Mouse (Mus musculus) heart, embryonic 12.5 days (tissue): ENCODE data around the gene Tmem132b. TPM values are rescaled to one million over a fixed set of nuclear protein-coding genes. Genes with fewer than 3 reads are reported as not detected.

Experiments used
- ATAC-seq: fragments of 200-750 bp; cut with Nextera tagmentation; 2 replicates; pipeline ENCODE4 v1.8.0; 2017; ENCODE audit warnings: moderate TSS enrichment, moderate library complexity; ENCODE audit not compliant: insufficient number of reproducible peaks, low FRiP score
- H3K27ac ChIP-seq: fragments of 300-500 bp; sonication (generic); 2 replicates; pipeline ENCODE4 v1.5.1; 2016; ENCODE audit warnings: mild to moderate bottlenecking, moderate library complexity; ENCODE audit not compliant: poor library complexity, severe bottlenecking
- H3K27me3 ChIP-seq: fragments of 300-500 bp; sonication (generic); replicated peaks from 2 replicates; pipeline ENCODE4 v1.6.1; 2016; ENCODE audit warnings: mild to moderate bottlenecking, moderate library complexity
- H3K36me3 ChIP-seq: fragments of 300-500 bp; sonication (generic); 2 replicates; pipeline ENCODE4 v1.6.1; 2016; ENCODE audit warnings: mild to moderate bottlenecking, moderate library complexity
- H3K4me1 ChIP-seq: fragments of 300-500 bp; sonication (generic); replicated peaks from 2 replicates; pipeline ENCODE4 v1.6.1; 2016; ENCODE audit warnings: mild to moderate bottlenecking
- H3K4me2 ChIP-seq: fragments of 300-500 bp; sonication (generic); 2 replicates; pipeline ENCODE4 v1.6.1; 2016; ENCODE audit warnings: mild to moderate bottlenecking, moderate library complexity
- H3K4me3 ChIP-seq: fragments of 300-500 bp; sonication (generic); 2 replicates; pipeline ENCODE4 v1.5.1; 2016; ENCODE audit warnings: mild to moderate bottlenecking
- H3K9ac ChIP-seq: fragments of 300-500 bp; sonication (generic); 2 replicates; pipeline ENCODE4 v1.6.1; 2016; ENCODE audit warnings: mild to moderate bottlenecking, moderate library complexity
- H3K9me3 ChIP-seq: fragments of 300-500 bp; sonication (generic); replicated peaks from 2 replicates; pipeline ENCODE4 v1.6.1; 2016; ENCODE audit warnings: mild to moderate bottlenecking, moderate library complexity
- WGBS: fragments of 180-500 bp; shearing (Covaris S2); methylation state at CpG from one replicate; pipeline ENCODE4 v1.1.7; 2016; 5-methylcytosine and 5-hydroxymethylcytosine counted together
- polyA plus RNA-seq: library from polyadenylated mRNA; unstranded; fragments of >200 nt; fragmentation: Nextera tagmentation; extraction: Ambion mirVana; gene quantifications from 2 replicates; pipeline ENCODE4 v1.2.1, GENCODE M21; 2016

Tmem132b gene
- polyA plus RNA-seq, 1 experiment from 2014 or later = not detected

GRCm38 (mm10) chr5:125493093-125493423, 38.5 kb upstream of the Tmem132b start:
- Histone ChIP-seq H3K4me3 (no peak overlapping the region), H3K36me3 (peaks cover 39% of the 10 kb centered on the region), H3K4me1 (peaks cover 1% of the 10 kb centered on the region; the same call in 1 of the 2 replicates), H3K27ac (no peak overlapping the region), H3K9me3 (no peaks in the 10 kb centered on the region), H3K27me3 (no peaks in the 10 kb centered on the region), H3K9ac (no peak overlapping the region), H3K4me2 (no peak overlapping the region)
- ATAC-seq = no peak
- 75% methylated on average over 5 of the region's 5 CpGs for WGBS

- no peak overlapping the region for H3K9ac ChIP-seq
- no peak overlapping the region for H3K4me2 ChIP-seq
- no peak for ATAC-seq
- H3K27ac ChIP-seq = no peak overlapping the region
- H3K9me3 ChIP-seq = no peaks in the 10 kb centered on the region
- no peak overlapping the region for H3K4me3 ChIP-seq
- H3K27me3 ChIP-seq = no peaks in the 10 kb centered on the region
- no peaks in the 10 kb centered on the region for H3K4me1 ChIP-seq
- peaks cover 28% of the 10 kb centered on the region for H3K36me3 ChIP-seq
- WGBS = 85% methylated on average over 10 of the region's 10 CpGs
Measured at GRCm38 (mm10) chr5:125495655-125496054, 35.9 kb upstream of the Tmem132b start.

DNA sequence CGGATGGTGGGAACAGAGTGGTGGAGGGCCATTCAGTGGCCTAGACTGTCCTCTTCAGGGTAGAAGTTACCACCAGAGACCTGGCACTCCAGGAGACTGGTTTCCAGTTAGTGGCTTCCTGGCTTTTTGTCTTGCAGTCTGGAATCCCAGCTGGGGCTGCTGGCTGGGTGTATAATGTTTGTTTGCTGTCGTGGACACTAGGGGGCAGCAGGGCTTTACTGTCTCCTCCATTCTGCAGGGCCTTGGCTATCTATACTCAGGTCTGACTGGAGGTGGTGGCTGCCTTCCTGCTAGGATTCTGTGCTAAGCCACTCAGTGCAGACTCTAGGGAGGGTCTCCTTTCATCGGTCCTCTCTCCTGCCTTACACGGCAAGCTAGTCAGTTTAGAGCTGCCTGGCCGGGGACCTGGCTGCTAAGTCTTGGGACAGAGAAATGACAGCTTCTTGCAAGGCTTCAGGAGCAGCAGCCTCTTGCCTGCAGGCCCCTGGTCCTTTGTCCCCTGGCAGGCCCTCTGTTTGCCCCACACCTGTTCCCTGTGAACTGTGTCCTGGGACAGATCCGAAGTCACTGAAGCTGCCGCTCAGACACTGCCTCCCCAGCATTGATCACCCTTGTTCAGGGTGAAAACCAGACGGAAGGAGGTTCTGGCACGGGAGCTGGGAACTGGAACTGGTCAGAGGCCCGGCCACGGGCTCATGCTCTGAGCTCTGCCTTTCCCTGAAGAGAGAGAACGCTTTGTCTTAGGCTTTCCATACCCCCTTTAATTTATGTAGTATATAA, 33.6 kb upstream of the Tmem132b start:
- Histone ChIP-seq H3K4me2 (no peak overlapping the region), H3K27me3 (no peaks in the 10 kb centered on the region), H3K4me3 (no peak overlapping the region), H3K9me3 (no peaks in the 10 kb centered on the region), H3K36me3 (peaks cover 18% of the 10 kb centered on the region), H3K4me1 (no peaks in the 10 kb centered on the region), H3K9ac (no peak overlapping the region), H3K27ac (no peak overlapping the region)
- ATAC-seq = peak; percentile 56; the same call in 1 of the 2 replicates
- 74% methylated on average over 12 of the region's 12 CpGs for WGBS

DNA sequence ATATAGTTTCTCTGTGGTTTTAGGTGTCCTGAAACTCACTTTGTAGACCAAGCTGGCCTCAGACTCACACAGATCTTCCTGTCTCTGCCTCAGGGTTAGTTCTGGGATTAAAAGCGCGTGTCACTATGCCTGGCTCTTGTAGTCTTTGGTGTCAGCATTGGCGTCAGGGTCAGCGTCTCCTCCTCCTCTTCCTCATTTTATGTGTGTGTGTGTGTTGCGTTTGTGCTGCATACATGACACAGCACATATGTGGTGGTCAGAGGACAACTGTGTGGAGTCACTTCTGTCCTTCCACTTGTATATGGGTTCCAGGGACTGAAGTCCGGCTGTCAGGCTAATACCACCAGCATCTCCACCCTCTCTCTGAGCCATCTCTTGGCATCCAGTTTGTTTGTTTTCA, 30.1 kb upstream of the Tmem132b start:
- WGBS = 87% methylated on average over 6 of the region's 6 CpGs
- Histone ChIP-seq H3K36me3 (peaks cover 16% of the 10 kb centered on the region), H3K9me3 (no peaks in the 10 kb centered on the region), H3K4me2 (no peak overlapping the region), H3K27ac (no peak overlapping the region), H3K4me3 (no peak overlapping the region), H3K4me1 (no peaks in the 10 kb centered on the region), H3K27me3 (no peaks in the 10 kb centered on the region), H3K9ac (no peak overlapping the region)
- ATAC-seq = no peak

DNA sequence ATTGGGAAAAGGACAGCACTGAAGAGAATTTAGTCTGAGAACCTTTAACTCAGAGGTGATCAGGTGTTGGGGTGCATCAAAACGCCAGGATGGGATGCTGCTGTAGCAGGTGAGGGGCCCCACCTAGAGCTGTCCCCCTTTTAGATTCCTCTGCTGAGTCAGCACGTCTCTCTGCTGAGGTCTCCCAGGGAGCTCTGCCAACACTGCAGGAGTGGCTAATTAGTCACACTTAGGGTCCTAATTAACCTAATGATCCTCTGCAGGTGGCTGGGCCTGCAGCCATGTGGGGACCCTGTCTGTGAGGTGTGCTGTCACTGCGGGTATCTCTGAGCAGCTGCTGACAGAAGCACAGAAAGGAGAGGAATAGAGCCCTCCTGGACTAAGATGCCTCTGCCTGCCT, 29.4 kb upstream of the Tmem132b start:
- WGBS = 47% methylated on average over 3 of the region's 3 CpGs
- no peak overlapping the region for H3K4me3 ChIP-seq
- no peak overlapping the region for H3K27ac ChIP-seq
- no peaks in the 10 kb centered on the region for H3K27me3 ChIP-seq
- no peaks in the 10 kb centered on the region for H3K9me3 ChIP-seq
- no peak overlapping the region for H3K9ac ChIP-seq
- no peak overlapping the region for H3K4me2 ChIP-seq
- H3K36me3 ChIP-seq = peaks cover 20% of the 10 kb centered on the region
- ATAC-seq = no peak
- no peaks in the 10 kb centered on the region for H3K4me1 ChIP-seq

DNA sequence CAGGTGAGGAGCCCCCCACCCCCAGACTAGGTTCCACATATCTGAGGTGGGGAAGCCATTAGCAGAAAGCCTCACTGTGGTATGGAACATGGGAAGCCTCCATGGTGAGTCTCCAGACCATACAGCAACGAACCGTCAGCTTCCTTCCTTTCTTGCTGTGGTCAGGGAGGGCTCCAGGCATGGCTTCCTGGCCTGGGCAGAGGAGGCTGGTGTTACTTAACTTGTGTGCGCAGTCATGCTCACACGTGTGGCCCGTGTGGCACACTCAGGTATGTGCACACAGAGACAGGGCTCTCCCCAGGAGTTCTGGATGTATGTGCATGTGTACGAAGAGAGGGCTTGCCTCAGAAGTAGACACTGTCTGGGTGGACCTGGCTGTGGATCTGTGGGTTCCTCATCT, 27.9 kb upstream of the Tmem132b start:
- no peak overlapping the region for H3K4me3 ChIP-seq
- no peak overlapping the region for H3K9ac ChIP-seq
- no peaks in the 10 kb centered on the region for H3K4me1 ChIP-seq
- WGBS = 85% methylated on average over 6 of the region's 6 CpGs
- no peak overlapping the region for H3K4me2 ChIP-seq
- H3K36me3 ChIP-seq = peaks cover 30% of the 10 kb centered on the region
- no peaks in the 10 kb centered on the region for H3K9me3 ChIP-seq
- no peak overlapping the region for H3K27ac ChIP-seq
- ATAC-seq = no peak
- no peaks in the 10 kb centered on the region for H3K27me3 ChIP-seq

DNA sequence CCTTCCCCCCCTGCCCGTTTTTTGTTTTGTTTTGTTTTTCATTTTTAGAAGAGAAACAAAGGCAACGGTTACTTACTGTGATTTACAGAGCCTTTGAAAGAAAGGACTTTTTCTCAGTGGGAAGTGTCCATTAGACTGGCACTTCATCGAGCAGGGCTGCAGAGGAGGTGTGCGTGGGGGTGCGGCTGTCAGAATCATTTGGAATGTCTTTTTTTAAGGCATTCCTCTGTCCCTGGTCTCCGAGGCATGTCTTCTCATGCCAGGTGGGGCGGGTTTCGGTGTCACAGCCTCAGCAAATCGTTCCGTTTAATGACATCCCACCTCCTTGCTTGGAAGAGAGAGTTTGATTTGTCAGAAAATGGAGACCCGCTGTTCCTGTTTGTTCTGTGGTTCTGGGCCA, 26.9 kb upstream of the Tmem132b start:
- H3K36me3 ChIP-seq = peaks cover 35% of the 10 kb centered on the region

DNA sequence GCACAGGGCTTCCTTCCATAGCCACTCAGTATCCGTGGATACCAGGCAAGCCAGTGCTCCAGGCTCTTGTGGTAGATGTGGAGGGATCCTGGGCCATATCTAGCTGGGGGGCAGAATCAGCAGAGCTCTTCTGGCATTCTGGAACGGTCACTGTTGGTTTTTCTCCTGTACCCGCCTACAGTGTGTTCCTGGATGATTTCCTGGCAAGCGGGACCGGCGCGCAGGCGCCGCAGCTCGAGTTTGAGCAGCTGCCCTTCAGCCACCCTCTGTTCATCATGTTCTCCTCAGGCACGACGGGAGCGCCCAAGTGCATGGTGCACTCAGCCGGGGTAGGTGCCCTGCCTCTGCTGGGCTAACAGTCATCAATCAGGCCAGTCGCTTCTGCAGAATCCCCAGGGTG, 25.6 kb upstream of the Tmem132b start:
- Histone ChIP-seq H3K27ac (no peak overlapping the region), H3K36me3 (peaks cover 44% of the 10 kb centered on the region), H3K4me1 (no peaks in the 10 kb centered on the region), H3K27me3 (no peaks in the 10 kb centered on the region), H3K4me2 (no peak overlapping the region), H3K4me3 (no peak overlapping the region), H3K9me3 (no peaks in the 10 kb centered on the region), H3K9ac (no peak overlapping the region)
- 84% methylated on average over 15 of the region's 15 CpGs for WGBS
- ATAC-seq = no peak

More for the DNA sequence above, 26.9 kb upstream of the Tmem132b start:
- Histone ChIP-seq H3K9ac (no peak overlapping the region), H3K27ac (no peak overlapping the region), H3K4me2 (no peak overlapping the region), H3K9me3 (no peaks in the 10 kb centered on the region), H3K4me3 (no peak overlapping the region), H3K27me3 (no peaks in the 10 kb centered on the region), H3K4me1 (no peaks in the 10 kb centered on the region)
- WGBS = 77% methylated on average over 11 of the region's 11 CpGs
- no peak for ATAC-seq

DNA sequence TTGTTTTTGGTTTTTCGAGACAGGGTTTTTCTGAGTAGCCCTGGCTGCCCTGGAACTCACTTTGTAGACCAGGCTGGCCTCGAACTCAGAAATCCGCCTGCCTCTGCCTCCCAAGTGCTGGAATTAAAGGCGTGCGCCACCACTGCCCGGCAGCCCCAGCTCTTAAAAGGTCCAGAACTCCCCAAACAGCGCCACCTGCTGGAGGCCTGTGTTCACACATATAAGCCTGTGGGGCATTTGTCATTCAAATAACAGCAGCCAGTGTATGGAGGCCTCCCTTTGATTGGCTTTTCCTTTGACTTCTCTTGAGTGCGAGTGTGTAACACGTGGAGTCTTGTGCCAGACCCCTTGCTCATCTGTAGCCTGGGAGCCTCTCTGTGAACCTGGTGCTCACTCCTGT, 24.0 kb upstream of the Tmem132b start:
- H3K4me1 ChIP-seq = no peaks in the 10 kb centered on the region
- no peak for ATAC-seq
- H3K4me2 ChIP-seq = no peak overlapping the region
- H3K27me3 ChIP-seq = no peaks in the 10 kb centered on the region
- no peak overlapping the region for H3K27ac ChIP-seq
- no peak overlapping the region for H3K9ac ChIP-seq
- no peak overlapping the region for H3K4me3 ChIP-seq
- H3K36me3 ChIP-seq = peaks cover 60% of the 10 kb centered on the region
- WGBS = 91% methylated on average over 9 of the region's 9 CpGs
- H3K9me3 ChIP-seq = no peaks in the 10 kb centered on the region

DNA sequence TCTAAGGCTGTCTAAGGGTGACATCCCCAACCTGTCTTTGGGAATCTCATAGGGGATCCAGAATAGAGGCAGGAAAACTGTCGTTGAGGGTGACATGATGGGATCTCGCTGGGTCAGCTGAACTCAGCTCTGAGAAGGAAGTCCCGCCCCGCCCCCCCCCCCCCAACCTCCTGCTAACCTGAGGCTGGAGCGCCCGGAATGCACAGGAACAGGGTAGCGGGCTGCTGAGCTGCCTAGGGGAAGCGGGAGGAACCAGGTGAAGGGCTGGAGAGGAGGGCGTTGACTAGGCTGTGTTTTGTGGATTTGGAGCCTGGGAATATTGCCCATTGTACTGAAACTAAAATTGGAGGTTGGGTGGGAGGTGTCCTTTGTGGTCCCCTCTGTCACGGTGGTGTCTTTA, 23.6 kb upstream of the Tmem132b start:
- H3K36me3 ChIP-seq = peaks cover 64% of the 10 kb centered on the region
- H3K27ac ChIP-seq = no peak overlapping the region
- no peak for ATAC-seq
- no peaks in the 10 kb centered on the region for H3K9me3 ChIP-seq
- H3K27me3 ChIP-seq = no peaks in the 10 kb centered on the region
- 91% methylated on average over 10 of the region's 10 CpGs for WGBS
- no peaks in the 10 kb centered on the region for H3K4me1 ChIP-seq
- H3K9ac ChIP-seq = no peak overlapping the region
- H3K4me3 ChIP-seq = no peak overlapping the region
- no peak overlapping the region for H3K4me2 ChIP-seq

GRCm38 (mm10) chr5:125509541-125509940, 22.0 kb upstream of the Tmem132b start:
- no peaks in the 10 kb centered on the region for H3K4me1 ChIP-seq
- peaks cover 67% of the 10 kb centered on the region for H3K36me3 ChIP-seq
- no peak for ATAC-seq
- no peak overlapping the region for H3K4me2 ChIP-seq
- H3K4me3 ChIP-seq = no peak overlapping the region
- no peak overlapping the region for H3K27ac ChIP-seq
- 49% methylated on average over 5 of the region's 5 CpGs for WGBS
- H3K27me3 ChIP-seq = no peaks in the 10 kb centered on the region
- H3K9me3 ChIP-seq = no peaks in the 10 kb centered on the region
- H3K9ac ChIP-seq = no peak overlapping the region

DNA sequence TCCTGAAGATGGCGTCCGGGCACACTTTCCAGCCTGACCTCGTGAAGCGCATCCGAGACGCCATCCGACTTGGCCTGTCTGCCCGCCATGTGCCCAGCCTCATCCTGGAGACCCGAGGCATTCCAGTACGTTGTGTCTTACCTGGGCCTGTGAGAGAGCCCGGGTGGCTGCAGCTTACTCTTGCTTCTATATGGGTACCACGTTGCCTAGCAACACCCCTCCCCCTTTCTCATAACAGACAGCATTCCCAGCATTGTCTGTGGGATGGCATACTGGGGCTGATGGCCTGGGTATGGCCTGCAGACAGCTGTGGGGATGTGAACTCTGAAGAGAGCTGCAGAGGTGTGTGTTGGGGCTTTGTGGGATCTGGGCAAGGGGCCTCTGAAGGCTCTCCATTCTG, 16.6 kb upstream of the Tmem132b start:
- no peak for ATAC-seq
- H3K4me1 ChIP-seq = peaks cover 20% of the 10 kb centered on the region
- H3K27me3 ChIP-seq = no peaks in the 10 kb centered on the region
- H3K36me3 ChIP-seq = peaks cover 63% of the 10 kb centered on the region
- H3K9me3 ChIP-seq = no peaks in the 10 kb centered on the region
- WGBS = 88% methylated on average over 12 of the region's 12 CpGs
- no peak overlapping the region for H3K9ac ChIP-seq
- no peak overlapping the region for H3K4me3 ChIP-seq
- H3K4me2 ChIP-seq = no peak overlapping the region
- H3K27ac ChIP-seq = no peak overlapping the region
